Mouse (Mus musculus) left cerebral cortex, adult 8-10 months (tissue): ENCODE data around the gene Shisa7. TPM values are rescaled to one million over a fixed set of nuclear protein-coding genes. Genes with fewer than 3 reads are reported as not detected.
"Not testable (repeated sequence)": the region's sequence is repeated elsewhere in the genome, so short reads cannot be mapped to it uniquely, and the experiment has no call there.

ENCODE experiments used
- DNase-seq, 2 experiments: peaks; one replicate each; pipeline ENCODE4 v3.0.0; 2022; ENCODE audit warnings: low spot score in 2 of 2
- total RNA-seq, 4 experiments: library from RNA; stranded (reverse); gene quantifications; 2 replicates each; pipeline ENCODE4 v1.2.4; 2022

Gene Shisa7
- total RNA-seq, 4 experiments from 2014 or later, result 105 to 117 (median 110) TPM

DNA sequence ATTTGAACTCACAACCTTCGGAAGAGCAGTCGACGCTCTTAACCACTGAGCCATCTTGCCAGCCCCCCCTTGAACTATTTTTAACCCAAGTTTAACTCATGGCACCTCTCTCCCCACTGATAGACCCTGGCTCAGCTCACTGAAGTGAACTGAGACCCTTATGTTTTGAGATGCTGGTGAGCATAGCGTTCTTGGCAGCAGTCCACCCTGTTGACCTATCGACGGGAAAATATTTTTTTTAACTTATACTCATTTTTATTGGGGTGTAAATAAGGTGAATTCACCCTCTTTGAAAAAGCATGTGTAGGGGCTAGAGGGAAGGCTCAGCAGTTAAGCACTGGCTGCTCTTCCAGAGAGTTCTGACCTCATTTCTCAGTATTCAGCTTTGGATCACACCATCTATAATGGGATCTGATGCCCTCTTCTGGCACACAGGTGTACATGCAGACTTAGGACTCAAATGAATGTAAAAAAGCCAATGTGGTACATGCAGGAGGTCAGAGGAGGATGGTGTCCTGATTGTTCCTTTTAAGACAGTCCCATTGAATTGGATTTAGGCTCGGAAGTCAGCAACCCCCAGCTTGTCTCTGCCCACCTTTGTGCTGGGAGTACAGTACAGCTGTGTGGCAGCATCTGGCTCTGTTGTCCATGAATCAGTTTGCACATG, 48.6 kb downstream of the Shisa7 start:
- peak in 1 of 2 experiments; percentile 30 for DNase-seq

DNA sequence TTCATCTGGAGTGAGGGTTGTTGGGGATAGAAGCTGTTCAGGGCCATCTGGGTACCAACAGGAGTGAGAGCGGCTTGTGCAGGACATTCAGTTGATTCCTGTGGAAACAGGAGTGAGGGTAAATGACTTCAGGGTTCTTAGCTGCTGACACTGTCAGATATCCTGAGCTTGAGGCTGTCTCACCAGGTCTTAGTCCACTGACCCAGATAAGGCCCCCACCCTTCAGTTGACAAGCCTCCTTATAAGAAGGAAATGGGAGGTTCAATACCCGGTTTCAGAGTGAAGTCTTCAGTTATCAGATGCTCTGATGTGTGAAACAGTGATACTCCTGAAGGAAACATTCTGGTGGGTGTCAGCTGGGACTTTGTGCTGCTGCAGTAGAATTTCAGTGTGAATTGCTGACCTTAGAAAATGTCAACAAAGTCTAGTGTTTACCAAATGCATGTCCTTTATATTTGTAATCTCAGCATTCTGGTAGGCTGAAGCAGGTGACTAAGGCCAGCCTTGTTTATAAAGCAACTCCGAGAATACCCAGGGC, 49.8 kb downstream of the Shisa7 start:
- DNase-seq, result no peak

DNA sequence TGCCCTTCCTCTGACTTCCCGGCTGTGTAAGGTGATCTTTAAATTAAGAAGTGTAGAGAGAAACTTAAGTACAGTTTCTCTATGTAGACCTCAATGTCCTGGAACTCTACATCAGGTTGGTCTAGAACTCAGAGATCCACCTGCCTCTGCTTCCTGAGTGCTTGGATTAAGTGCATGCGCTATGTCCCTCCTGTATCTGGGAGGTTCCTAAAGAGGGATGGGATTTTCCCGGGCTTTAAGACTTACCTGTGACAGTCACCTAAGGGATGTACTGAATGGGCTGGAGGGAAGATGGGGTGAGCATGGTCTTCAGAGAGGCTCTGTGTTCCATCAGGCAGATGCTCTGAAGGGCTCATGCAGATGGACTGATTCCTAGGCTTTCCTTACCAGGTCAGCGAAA, 50.8 kb downstream of the Shisa7 start:
- no peak for DNase-seq

DNA sequence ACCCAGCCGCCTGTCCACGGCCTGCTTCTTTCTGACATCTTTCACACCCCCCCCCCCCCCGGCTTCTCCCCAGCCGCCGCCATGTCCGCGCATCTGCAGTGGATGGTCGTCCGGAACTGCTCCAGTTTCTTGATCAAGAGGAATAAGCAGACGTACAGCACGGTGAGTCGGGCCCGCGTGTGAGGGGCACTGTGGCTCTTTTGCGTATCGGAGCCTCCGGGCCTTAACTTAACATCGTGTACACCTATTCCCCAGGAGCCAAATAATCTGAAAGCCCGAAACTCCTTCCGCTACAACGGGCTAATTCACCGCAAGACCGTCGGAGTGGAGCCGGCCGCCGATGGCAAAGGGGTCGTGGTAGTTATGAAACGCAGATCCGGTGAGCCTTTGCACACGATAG, 51.2 kb downstream of the Shisa7 start:
- not testable (repeated sequence) for DNase-seq

DNA sequence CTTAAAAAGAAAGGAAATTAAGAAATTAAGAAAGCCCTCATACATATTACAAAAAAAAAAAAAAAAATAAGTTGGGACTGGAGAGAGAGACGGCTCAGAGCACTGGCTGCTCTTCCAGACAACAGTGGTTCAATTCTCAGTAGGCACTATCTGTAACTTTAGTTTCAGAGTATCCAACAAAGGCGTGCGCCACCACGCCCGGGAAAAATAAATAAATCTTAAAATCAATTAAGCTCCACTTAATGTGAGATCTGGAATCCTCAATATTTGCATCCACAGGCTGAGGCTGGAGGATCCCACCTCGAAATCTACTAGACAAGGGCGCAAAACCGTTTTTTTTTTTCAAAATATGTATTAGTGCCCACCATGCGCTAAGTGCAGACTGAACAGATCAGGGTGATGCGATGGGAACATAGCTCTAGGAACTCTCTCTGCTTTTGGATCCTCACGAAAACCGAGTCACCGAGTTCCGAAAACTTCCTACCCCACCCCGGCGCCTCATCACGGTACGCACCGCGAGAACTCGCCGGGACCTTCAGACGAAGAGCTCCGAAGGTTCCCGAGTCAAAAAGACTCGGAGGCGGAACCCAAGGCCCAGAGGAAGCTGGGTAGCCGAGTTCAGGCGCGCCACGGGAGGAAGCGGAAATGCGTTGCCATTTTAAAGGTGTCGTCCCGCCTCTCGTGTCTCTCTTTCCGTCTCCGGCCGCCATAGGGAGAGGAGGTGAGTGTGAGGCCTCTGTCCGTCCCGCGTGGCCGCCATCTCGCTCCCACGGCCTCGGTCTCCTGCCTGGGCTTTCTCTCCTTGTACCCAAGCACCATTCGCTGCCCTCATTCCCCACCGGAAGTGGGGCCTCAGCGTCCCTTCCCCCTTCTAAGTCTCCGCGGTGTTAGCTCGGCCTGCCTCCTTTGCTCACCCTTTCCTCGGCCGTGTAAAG, 52.0 kb downstream of the Shisa7 start, which contains the start of gene Rpl28:
Gene Rpl28, plus strand, starts transcription at position 597 of the 935 bp plus-strand sequence.
- DNase-seq, result peak; percentile 94 to 95

DNA sequence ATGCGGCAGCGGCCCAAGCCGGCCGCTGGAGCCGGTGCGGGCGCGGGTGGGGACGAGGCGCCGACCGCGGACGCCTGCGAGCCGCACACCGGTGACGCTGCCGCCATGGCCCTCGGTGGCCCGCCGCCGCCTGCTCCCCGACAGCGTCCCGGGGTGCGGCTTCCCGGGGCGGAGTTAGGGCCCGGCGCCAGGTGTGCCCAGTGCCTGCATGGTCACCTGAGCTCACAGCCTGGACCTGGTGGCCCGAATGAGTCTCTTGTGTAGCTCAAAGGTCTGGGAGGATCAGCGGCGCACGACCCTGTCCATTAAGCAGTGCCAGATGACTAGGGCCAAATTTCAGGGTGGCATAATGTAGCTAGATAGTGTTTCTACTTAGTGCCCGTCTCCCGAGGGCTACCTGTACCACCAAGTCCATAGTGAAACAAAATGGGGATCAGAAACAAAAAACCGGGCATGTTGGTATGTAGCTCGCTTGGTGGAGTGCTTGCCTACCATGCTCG, 55.0 kb downstream of the Shisa7 start, which contains the start of gene Tmem238:
Gene Tmem238, minus strand, starts transcription at position 221 of the 500 bp plus-strand sequence.
- no peak for DNase-seq

DNA sequence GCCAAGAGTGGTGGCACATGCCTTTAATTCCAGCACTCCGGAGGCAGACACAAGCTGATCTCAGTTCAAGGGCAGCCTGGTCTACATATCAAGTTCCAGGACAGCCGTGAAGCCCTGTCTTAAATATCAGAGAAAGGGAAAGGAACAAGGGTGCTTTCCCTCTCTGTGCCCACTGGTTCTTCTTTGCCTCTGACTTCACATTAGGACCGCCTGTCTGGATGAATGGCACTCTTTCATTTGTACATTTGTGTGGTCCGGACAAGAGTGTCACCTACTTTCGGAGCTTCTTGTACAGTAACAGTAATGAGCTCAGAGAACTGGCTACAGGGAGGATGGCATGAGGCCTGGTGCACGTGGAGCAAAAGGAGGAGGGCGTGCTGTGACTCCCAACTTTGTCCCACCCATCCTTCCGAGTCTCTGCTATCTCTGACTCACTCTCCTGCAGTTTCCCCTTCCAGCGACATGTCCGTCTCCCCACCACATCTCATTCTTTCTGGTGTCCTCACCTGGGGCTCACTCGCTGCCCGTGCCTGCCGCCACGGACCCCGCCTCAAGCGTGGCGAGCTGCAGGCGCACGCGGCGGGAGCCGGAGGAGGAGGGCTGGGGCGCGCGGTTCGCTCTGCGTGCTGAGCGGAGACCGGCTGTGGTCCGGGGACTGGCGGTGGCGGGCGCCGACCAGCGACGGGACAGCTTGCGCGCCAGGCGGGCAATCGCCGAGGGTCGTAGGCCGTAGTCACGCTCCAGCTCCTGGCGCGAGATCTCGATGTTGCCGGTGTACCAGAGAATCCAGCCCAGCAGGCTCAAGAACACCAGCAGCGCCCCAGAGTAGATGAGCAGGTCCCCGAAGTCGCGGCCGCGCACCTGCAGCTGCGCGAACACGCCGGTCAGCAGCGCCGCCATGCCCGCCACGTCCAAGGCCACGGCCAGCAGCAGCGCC, 55.7 kb downstream of the Shisa7 start:
- DNase-seq, result peak; percentile 39 to 53

DNA sequence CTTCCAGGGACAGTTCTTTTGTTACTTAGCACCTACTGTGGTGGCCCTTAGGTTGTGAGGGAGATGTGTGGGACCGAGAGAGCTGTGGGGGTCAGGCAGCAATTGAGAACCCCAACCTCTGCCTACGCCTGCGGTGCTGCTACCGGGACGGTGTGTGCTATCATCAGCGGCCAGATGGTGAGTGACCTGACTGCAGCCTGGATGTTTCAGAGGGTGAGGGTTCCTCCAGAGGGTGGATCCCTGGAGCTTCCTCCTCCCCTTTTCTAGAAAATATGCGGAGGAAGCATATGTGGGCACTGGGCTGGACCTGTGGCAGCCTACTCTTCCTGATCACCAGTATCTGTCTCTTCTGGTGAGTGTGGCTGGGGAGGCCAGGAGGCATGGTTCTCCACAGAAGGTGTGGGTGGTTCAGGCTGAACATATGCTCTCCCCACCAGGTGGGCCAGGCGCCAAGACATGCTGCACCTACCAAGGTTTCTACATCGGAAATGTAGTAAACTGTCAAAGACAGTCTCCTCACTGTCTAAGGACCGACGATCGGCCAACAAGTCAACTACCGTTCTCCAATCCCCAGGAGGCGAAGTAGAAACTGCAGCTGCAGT, 60.7 kb downstream of the Shisa7 start:
- no peak for DNase-seq

DNA sequence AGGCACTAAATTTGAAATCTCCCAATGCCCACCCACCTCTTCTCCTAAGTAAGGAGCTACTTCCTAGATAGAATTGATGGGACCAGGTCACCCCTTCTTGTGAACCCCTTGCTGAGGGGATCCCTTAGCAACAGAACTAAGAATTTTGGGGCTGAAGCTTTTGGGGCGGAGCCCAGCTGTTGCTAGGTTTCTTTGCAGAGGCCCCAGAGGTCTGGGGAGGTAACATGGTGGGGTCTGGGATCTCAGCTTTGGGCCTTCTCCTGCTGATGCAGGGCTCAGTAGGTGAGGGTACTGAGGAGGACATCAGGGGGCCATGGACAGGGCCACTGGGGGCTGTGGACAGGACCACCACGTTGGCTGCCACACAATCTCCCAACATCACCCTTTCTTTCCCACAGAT, 61.7 kb downstream of the Shisa7 start, which contains the start of the genes Il11 and Tmem190:
Gene Il11, minus strand, starts transcription at position 101 of the 400 bp plus-strand sequence.
Gene Tmem190, plus strand, starts transcription at position 179 of the 400 bp plus-strand sequence.
- DNase-seq, result no peak

DNA sequence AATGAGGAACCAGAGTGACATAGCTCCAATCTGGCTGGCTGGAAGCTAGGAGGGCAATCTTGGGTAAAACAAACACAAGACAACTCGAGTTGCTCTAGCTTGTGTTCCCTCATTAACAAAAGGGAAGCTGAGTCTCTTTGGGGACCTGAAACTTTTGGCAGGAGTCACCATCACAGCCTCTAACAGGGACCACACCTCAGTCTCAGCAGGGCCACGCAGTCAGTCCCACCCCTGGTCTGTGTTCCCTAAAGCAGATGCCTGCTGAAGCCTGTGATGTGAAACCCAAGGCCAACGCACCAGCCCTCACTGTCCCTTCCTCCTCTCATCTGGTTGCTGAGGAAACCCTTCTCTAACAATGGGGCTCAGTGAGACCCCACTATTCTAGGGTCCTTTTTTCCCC, 62.4 kb downstream of the Shisa7 start:
- DNase-seq, result no peak

DNA sequence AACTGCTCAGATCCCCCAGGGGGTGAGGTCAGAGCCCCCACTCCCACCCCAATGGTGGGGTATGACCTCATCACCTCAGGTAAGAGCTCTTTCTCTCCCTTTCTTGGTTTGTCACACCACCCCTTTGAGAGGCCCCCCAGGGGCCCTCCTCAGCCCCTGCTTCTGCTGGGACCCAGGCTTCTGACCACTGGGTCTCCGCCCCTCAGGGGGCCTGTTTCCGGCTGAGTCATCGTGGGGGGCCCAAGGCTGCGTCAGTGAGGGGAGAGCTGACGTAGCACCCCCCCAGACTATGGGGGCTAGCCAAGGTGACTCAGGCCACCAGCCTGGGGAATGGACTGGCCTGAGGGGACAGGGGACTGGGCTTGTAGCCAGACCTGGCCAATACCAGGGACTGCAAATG, 64.6 kb downstream of the Shisa7 start:
- no peak for DNase-seq

DNA sequence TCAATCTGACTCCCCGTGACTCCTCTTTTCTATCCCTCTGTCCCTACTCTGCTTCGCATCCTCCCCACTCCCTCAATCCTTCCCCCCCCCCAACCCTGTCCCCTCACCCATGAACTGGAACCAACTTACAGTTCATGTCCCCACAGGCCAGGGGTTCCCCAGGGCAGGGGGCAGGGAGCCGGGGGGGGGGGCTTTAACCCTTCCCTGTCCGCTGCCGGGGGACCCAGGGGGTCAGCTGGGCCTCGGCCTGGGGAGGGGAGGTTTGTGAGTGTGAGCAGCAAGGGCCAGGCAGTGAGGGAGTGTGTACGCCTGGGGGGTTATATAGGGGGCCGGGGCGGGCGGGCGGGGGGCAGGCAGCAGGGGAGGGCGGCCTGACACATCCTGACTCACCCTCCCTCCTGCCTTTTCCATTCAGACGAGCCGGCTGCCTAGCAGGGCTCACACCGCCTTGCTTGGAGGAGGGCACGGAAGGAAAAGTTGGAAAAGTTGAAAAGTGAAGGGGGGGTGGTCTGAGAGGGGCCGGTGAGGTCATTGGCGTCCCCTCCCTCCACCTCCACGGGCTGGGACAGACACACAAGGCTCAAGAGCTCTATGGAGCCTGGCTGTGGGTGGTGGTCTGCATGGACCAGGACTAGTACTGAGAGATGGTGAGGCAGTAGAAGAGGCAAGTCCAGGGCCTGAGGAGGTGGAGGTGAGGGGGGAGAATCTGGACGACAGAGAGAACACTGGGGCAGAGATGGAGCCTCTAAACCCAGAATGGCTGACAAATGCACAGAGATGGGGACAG, 66.5 kb downstream of the Shisa7 start:
- DNase-seq, result no peak

DNA sequence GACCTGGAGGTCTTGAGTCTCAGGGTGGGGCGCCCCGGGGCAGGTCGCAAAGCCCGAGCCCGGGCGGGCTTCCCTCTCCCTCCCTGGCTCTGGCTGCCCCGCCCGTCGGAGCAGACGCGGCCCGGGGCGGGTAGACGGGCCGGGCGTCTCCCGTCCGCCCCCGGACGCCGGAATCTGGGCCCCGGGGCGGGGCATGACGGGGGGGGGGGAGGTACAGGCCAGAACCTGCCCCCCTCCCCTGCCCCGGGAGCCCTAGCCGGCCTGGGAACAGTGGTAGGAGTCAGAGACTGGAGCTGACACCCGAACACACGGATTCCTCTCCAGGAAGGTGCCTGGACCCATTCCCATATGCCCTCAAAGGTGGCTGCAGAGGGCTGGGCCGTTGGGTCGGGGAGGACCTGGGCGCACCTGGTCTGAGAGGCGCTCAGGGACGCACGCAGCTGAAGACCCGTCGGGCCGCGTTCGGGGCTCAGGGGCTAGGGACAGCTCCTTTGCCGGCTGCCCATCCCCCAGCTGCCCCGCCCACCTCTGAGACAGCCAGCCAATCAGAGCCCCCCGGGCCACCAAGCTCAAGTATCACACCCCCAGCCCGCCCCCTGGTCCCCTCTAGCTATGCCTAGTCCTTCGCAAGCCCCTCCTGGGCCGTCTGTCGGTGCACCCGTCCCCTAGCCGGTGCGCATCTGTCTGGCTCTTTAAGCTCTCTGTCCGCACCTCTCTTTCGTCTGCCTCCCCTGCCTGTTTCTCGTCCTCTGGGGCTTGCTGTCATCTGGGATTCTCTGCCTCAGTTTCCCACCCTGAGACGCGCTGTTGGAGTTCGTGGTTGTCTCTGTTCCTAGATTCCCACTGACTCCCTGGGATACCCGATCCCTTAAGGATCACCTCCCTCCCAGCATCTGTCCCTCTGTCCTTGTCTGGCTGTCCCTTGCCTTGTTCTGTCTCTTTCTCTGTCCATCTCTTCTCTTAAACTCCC, 67.3 kb downstream of the Shisa7 start:
- DNase-seq, result no peak

DNA sequence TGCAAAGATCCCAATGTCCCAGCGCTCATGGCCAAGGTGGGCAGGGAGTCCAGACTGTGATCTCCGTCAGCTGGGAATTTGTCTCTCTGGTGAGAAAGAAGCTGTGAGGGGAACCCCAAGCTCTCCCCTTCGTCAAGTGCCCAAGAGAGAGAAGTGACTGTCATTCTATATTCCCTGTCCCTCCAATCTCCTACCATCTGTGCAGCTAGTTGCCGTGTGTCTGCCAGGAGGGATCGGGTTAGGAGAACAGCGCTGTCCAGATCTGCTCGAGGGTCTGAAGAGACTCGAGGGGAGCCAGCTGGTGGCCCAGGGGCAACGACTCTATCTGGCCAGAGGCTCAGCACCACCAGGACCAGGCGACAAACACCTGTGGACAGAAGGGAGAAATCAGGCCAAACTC, 68.4 kb downstream of the Shisa7 start:
- DNase-seq, result no peak
